Mouse (Mus musculus) hindbrain, embryonic 11.5 days (tissue): ENCODE results near the gene Vsnl1. TPM values are rescaled to one million over a fixed set of nuclear protein-coding genes. Genes with fewer than 3 reads are reported as not detected.

Experiments used
- ATAC-seq: fragments of 200-750 bp; cut with Nextera tagmentation; 2 replicates; pipeline ENCODE4 v1.8.0; 2017; ENCODE audit warnings: mild to moderate bottlenecking, moderate TSS enrichment, moderate library complexity; ENCODE audit not compliant: low FRiP score
- DNase-seq: peaks from one replicate; pipeline ENCODE4 v3.0.0-alpha.2; 2015; ENCODE audit warnings: low spot score
- H3K27ac ChIP-seq: fragments of 300-500 bp; sonication (generic); 2 replicates; pipeline ENCODE4 v1.5.1; 2014; ENCODE audit warnings: mild to moderate bottlenecking, low read depth, low read length
- H3K27me3 ChIP-seq: fragments of 300-500 bp; sonication (generic); 2 replicates; pipeline ENCODE4 v1.6.1; 2014; ENCODE audit warnings: mild to moderate bottlenecking, low read length, moderate library complexity, mixed read lengths; ENCODE audit not compliant: control insufficient read depth, insufficient read depth
- H3K36me3 ChIP-seq: fragments of 300-500 bp; sonication (generic); 2 replicates; pipeline ENCODE4 v1.6.1; 2014; ENCODE audit warnings: mild to moderate bottlenecking, low read length, moderate library complexity, mixed read lengths; ENCODE audit not compliant: control insufficient read depth, insufficient read depth
- H3K4me1 ChIP-seq: fragments of 300-500 bp; sonication (generic); replicated peaks from 2 replicates; pipeline ENCODE4 v1.6.1; 2014; ENCODE audit warnings: low read length, mixed read lengths; ENCODE audit not compliant: control insufficient read depth, insufficient read depth
- H3K4me2 ChIP-seq: fragments of 300-500 bp; sonication (generic); replicated peaks from 2 replicates; pipeline ENCODE4 v1.6.1; 2014; ENCODE audit warnings: mild to moderate bottlenecking, low read depth, low read length
- H3K4me3 ChIP-seq: fragments of 300-500 bp; sonication (generic); 2 replicates; pipeline ENCODE4 v1.5.1; 2014; ENCODE audit warnings: low read depth, low read length
- H3K9ac ChIP-seq: fragments of 300-500 bp; sonication (generic); 2 replicates; pipeline ENCODE4 v1.6.1; 2014; ENCODE audit warnings: low read depth, low read length
- H3K9me3 ChIP-seq: fragments of 300-500 bp; sonication (generic); 2 replicates; pipeline ENCODE4 v1.6.1; 2016; ENCODE audit warnings: low read length; ENCODE audit not compliant: control insufficient read depth
- WGBS: fragments of 180-500 bp; shearing (Covaris S2); extraction: QIAGEN DNeasy Blood & Tissue Kit; methylation state at CpG from one replicate; pipeline ENCODE4 v1.1.7; 2014; 5-methylcytosine and 5-hydroxymethylcytosine counted together
- polyA plus RNA-seq: library from polyadenylated mRNA; unstranded; fragments of >200 nt; fragmentation: Nextera tagmentation; extraction: Ambion mirVana; gene quantifications from 2 replicates; pipeline ENCODE4 v1.2.1, GENCODE M21; 2014

Vsnl1 gene
- 1.9 and 2.9 TPM in 2 replicates for polyA plus RNA-seq

DNA sequence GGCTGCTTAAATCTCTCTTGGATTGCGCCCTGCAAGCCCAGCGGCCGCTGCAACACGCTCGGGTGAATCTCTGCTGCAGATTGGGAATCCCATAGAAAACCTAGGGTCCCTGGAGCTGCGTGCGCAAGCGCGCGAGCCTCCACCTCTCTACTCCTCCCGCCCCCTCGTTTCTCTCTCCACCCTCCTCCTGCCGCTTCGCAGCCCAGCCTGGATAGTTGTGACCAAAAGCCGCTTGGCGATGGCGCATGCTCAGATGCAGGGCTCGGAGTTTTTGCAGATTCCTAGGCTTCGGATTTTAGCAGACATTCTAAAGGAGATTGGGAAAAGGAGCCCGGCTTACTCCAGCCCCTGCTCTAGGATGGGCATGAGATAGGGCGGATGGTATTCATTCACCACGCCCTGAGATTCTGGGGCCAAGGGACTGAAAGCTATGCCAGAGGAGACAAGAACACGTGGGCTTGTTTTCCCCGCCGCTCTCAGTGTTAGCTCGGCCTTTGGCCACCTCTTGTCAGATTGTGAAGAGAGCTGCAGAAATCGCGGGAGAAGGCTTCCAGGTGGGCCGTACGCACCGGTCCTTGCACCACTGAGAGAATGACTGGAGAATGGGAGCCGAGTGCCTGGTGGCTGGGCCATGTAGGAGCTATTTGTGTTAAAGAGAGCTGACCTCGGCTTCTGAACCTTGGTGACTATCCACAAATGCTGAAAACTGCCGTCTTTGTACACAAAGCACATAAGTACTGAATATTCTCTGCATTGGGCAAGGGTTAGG is at the start of gene Vsnl1:
Vsnl1 (minus strand) TSS at position 117 of the 769 bp plus-strand sequence.
- peak within 1 kb of the TSS; percentile 39 for H3K9ac ChIP-seq
- H3K4me1 ChIP-seq: no peaks in the 10 kb centered on the region
- no peaks in the 10 kb centered on the region for H3K36me3 ChIP-seq
- H3K4me3 ChIP-seq: peak within 1 kb of the TSS; percentile 39
- ATAC-seq (peak; percentile 96), DNase-seq (peak; percentile 88)
- WGBS: 4% methylated on average over 34 of the region's 34 CpGs
- no peaks in the 10 kb centered on the region for H3K9me3 ChIP-seq
- no peak within 1 kb of the TSS for H3K27ac ChIP-seq
- peak within 1 kb of the TSS; percentile 74 for H3K4me2 ChIP-seq
- peaks cover 8% of the 10 kb centered on the region for H3K27me3 ChIP-seq

DNA sequence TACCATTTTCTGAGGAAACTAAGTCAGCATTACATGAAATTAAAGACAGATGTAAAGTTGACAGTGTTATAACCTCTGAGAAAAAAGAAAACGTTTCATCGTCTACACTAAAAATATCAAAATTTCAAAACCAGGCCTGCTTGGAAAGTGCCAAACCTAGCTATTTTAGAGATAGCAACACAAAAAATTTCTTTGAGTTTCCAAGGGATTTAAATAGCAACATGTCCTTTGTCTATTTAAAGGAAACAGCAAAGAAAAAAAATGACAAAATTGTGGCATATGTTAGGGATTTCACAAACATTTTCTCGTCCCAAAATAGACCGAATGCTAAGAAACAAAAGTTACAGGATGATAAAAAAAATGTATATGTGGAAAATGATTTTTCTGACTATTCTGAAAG is 20.2 kb upstream of the Vsnl1 start:
- H3K27ac ChIP-seq: no peak overlapping the region
- WGBS: 80% methylated on average over 4 of the region's 4 CpGs
- H3K9me3 ChIP-seq: no peaks in the 10 kb centered on the region
- H3K4me2 ChIP-seq: no peak overlapping the region
- H3K4me3 ChIP-seq: no peak overlapping the region; the same call in 1 of the 2 replicates
- no peaks in the 10 kb centered on the region for H3K27me3 ChIP-seq
- ATAC-seq (no peak), DNase-seq (no peak)
- no peaks in the 10 kb centered on the region for H3K4me1 ChIP-seq
- no peaks in the 10 kb centered on the region for H3K36me3 ChIP-seq
- H3K9ac ChIP-seq: no peak overlapping the region

DNA sequence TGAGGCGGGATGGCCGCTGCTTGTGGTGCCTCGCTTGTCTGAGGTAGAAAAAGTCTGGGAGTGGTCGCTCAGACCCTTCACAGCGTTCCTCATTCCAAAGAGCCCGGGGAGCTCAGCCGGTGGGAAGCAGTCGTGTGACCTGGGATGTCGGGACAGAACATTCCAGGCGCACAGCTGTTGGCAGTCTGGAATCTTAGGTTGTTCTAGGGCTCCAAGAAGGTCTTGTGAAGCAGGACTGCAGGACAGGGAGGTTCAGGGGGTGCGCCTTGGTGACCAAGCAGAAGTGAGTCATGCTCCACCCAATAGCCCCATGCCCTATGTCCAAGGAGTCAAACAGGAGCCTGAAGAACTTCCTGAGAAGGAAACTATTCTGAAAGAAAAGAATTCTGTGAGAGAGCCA is 19.8 kb upstream of the Vsnl1 start:
- 3% methylated on average over 11 of the region's 11 CpGs for WGBS
- peak overlapping the region; percentile 52 for H3K9ac ChIP-seq
- DNase-seq (no peak), ATAC-seq (no peak)
- no peaks in the 10 kb centered on the region for H3K9me3 ChIP-seq
- H3K27ac ChIP-seq: no peak overlapping the region
- H3K4me1 ChIP-seq: no peaks in the 10 kb centered on the region
- H3K4me3 ChIP-seq: peak overlapping the region; percentile 46
- no peaks in the 10 kb centered on the region for H3K36me3 ChIP-seq
- no peaks in the 10 kb centered on the region for H3K27me3 ChIP-seq
- H3K4me2 ChIP-seq: peak overlapping the region; percentile 86

DNA sequence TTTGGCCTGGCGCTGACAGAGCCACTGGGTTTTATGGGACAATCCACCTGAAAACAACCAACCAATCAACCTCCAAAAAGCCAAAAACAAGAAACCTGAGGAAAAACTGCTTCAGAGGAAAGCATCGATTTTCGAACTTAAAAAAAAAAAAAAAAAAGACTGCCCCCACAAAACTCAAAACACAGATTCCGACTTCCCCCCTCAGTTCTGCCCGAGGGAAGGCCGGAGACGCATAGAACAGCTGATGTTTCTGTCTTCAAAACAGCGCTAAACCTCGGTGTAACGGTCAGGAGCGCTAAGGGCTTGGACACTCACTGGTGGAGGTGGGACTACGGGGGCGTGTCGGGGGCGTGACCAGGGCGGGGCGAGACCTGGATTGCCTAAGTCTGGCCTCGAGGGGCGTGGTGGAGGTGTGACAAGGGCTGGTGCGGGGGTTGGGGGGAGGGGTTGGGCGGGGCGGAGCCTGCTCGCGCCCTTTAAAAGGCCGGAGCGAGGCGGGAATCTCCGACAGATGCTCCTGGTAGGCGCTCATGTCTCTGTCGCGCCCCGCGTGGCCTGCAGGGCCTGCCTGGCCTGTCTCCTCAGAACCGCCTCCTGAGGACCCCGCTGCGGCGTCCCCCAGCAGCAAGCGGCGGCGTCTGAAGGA is 19.3 kb upstream of the Vsnl1 start, which contains the start of gene Rad51ap2:
Rad51ap2 (plus strand) TSS at position 531 of the 646 bp plus-strand sequence.
- ATAC-seq (peak; percentile 100), DNase-seq (peak; percentile 93)
- 1% methylated on average over 35 of the region's 40 CpGs for WGBS
- H3K9ac ChIP-seq: peak within 1 kb of the TSS; percentile 52
- no peak within 1 kb of the TSS for H3K27ac ChIP-seq
- peak within 1 kb of the TSS; percentile 86 for H3K4me2 ChIP-seq
- no peaks in the 10 kb centered on the region for H3K4me1 ChIP-seq
- no peaks in the 10 kb centered on the region for H3K27me3 ChIP-seq
- H3K36me3 ChIP-seq: no peaks in the 10 kb centered on the region
- no peaks in the 10 kb centered on the region for H3K9me3 ChIP-seq
- peak within 1 kb of the TSS; percentile 46 for H3K4me3 ChIP-seq

DNA sequence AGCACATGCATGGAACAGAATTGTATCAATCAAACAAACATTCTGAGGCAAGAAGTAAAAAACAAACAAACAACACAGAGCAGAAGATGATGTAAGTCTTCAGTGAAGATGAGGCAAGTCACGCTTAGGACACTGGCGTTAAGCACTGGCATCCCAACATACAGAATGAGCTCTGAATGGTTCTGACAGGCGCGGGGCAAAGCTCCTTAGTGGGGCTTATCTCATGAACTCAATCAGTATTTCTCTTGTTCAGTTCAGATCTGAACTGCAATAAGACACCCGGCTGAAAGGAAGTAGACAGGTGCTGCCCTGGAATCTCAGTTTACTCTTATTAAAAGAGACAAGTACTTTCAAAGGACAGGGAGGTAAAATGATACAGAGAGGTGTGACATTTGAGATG is 17.7 kb upstream of the Vsnl1 start:
- H3K36me3 ChIP-seq: no peaks in the 10 kb centered on the region
- H3K27me3 ChIP-seq: no peaks in the 10 kb centered on the region
- no peaks in the 10 kb centered on the region for H3K9me3 ChIP-seq
- no peak for ATAC-seq
- no peaks in the 10 kb centered on the region for H3K4me1 ChIP-seq
- H3K4me2 ChIP-seq: no peak overlapping the region
- H3K27ac ChIP-seq: no peak overlapping the region
- H3K4me3 ChIP-seq: no peak overlapping the region
- WGBS: 69% methylated on average over 5 of the region's 5 CpGs
- DNase-seq: no peak
- H3K9ac ChIP-seq: no peak overlapping the region

DNA sequence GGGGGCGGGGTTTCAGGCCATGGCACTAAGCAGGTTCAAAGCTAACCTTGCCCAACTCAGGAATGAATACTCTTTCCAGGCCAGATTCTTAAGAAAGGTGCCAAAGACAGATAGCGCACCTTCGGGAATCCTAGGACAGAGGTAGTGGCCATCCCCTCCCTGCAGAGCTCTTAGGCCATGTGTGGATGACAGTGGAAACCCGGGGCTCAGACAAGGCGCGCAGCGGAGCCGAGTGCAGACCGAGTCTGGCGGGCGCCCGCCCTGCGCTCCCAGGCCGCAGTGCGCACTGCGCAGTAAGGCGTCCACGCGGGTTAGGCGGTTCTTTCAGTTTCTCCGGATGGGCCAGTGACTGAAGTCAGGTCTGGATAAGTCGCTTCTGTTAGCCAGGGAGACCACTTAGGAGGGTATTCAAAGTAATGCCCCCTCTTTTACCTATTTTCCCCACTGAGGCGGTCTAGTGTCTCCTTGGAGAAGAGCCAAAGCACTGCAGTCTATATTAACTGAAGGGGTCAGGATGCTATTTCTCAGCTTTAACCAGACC is 1.6 kb upstream of the Vsnl1 start:
- Histone ChIP-seq H3K36me3 (no peaks in the 10 kb centered on the region), H3K27ac (no peak overlapping the region), H3K4me2 (peak overlapping the region; percentile 39), H3K4me3 (peak overlapping the region; percentile 17), H3K4me1 (no peaks in the 10 kb centered on the region), H3K9ac (no peak overlapping the region), H3K27me3 (peaks cover 8% of the 10 kb centered on the region), H3K9me3 (no peaks in the 10 kb centered on the region)
- DNase-seq: peak; percentile 28
- ATAC-seq: peak; percentile 23
- 27% methylated on average over 23 of the region's 23 CpGs for WGBS

DNA sequence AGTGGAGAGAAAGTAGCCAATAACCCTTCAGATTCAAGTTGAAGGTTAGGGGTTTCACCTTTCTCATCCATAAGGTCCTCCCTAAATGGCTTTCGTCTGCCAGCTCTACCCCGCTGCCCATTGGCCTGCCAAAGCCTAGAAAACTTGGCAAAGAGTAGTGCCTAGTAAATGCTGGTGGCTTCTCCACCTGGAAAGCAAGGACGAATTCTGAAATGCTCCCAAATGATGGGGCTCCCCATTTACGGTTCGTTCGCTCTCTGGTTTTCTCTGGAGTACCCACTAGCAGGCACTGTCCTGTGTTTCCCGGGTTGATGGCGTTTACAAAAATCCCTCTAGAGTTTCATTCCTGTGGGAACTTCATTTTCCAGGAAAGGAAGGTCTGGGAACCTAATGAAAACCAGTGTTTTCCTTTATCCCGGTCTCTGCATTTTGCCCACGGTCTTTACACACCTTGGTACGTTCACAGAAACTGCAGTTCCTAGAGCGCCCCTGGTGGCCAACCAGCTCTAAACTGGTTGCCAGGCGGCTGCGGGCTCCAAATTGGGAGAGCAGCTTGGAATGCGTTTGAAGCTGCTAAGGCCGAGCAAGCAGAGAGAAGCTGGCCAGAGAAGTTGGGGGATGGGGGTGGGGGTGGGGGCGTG is 973 bp upstream of the Vsnl1 start:
- peak; percentile 90 for DNase-seq
- Histone ChIP-seq H3K4me3 (peak overlapping the region; percentile 17; the same call in 1 of the 2 replicates), H3K27me3 (peaks cover 8% of the 10 kb centered on the region), H3K4me2 (peak overlapping the region; percentile 74), H3K27ac (no peak overlapping the region), H3K36me3 (no peaks in the 10 kb centered on the region), H3K9me3 (no peaks in the 10 kb centered on the region), H3K4me1 (no peaks in the 10 kb centered on the region), H3K9ac (no peak overlapping the region)
- 17% methylated on average over 17 of the region's 17 CpGs for WGBS
- peak; percentile 60 for ATAC-seq

DNA sequence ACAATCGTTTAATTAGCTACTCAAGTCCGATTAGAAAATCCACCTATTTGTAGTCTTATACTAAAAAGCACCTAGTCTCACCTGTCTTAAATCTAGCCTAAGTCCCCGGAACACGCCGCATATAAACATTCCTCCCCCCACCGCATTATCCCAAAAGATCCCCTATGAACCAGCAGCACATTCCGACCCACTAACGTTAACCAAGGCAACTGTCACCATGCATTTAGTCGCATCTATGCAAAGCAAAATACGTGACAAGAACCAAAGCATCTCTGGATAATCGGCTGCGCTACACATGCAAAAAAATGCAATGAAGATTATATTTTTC is 426 bp downstream of the Vsnl1 start:
- Histone ChIP-seq H3K36me3 (no peaks in the 10 kb centered on the region), H3K9me3 (no peaks in the 10 kb centered on the region), H3K4me1 (no peaks in the 10 kb centered on the region), H3K9ac (peak overlapping the region; percentile 34), H3K4me2 (peak overlapping the region; percentile 74), H3K27ac (no peak overlapping the region), H3K27me3 (peaks cover 8% of the 10 kb centered on the region), H3K4me3 (peak overlapping the region; percentile 39)
- WGBS: 3% methylated on average over 12 of the region's 12 CpGs
- peak; percentile 41 for ATAC-seq
- DNase-seq: peak; percentile 22
